In genomic region chr4:98473491-98473890, GRCm38 (mm10) we compare ENCODE assay signal across 11 mouse cellular contexts.
DNase-seq lines count a peak whose midpoint lies in the region; ATAC-seq lines count a peak whose summit lies in the region.
"Had no signal": no experiment of that assay in that cellular context is flagged by ENCODE, and none has a peak within 500 bp of the region (broad histone marks: within the 10 kb centered on the region; RNA-seq: fewer than 3 reads in every experiment).

No protein-coding gene starts in this region.

- no peak overlapping the region for H3K27ac ChIP-seq in kidney, embryonic 14.5 days (ENCODE audit: low read depth, low read length)
- H3K27ac ChIP-seq: embryonic facial prominence, embryonic 12.5 days; heart, embryonic 13.5 days had no signal

- H3K9ac ChIP-seq in kidney, embryonic 14.5 days (ENCODE audit: low read depth, low read length) = no peak overlapping the region
- H3K9ac ChIP-seq: embryonic facial prominence, embryonic 12.5 days; heart, embryonic 13.5 days had no signal

- H3K27me3 ChIP-seq in kidney, embryonic 14.5 days (ENCODE audit: control insufficient read depth, insufficient read depth, low read length) = no peaks in the 10 kb centered on the region
- H3K27me3 ChIP-seq: embryonic facial prominence, embryonic 12.5 days; heart, embryonic 13.5 days had no signal

- no peaks in the 10 kb centered on the region for H3K9me3 ChIP-seq in kidney, embryonic 14.5 days (ENCODE audit: control insufficient read depth, low read length)
- H3K9me3 ChIP-seq: embryonic facial prominence, embryonic 12.5 days; heart, embryonic 13.5 days had no signal

- no peak overlapping the region for H3K4me2 ChIP-seq in kidney, embryonic 14.5 days (replicated peaks; ENCODE audit: low read depth, low read length)
- H3K4me2 ChIP-seq: embryonic facial prominence, embryonic 12.5 days; heart, embryonic 13.5 days had no signal

- no peak for ATAC-seq in kidney, embryonic 14.5 days (ENCODE audit: low FRiP score, low TSS enrichment)

- WGBS in kidney, embryonic 14.5 days = 64% methylated on average over 3 of the region's 3 CpGs

- H3K4me3 ChIP-seq in kidney, embryonic 14.5 days (ENCODE audit: low read length) = no peak overlapping the region
- H3K4me3 ChIP-seq: embryonic facial prominence, embryonic 12.5 days; heart, embryonic 13.5 days had no signal

- no peaks in the 10 kb centered on the region for H3K4me1 ChIP-seq in kidney, embryonic 14.5 days (ENCODE audit: control insufficient read depth, insufficient read depth, low read length)

- peaks cover 5% of the 10 kb centered on the region; the same call in 1 of the 2 replicates for H3K36me3 ChIP-seq in kidney, embryonic 14.5 days (ENCODE audit: control insufficient read depth, insufficient read depth, low read length)
- H3K36me3 ChIP-seq: embryonic facial prominence, embryonic 12.5 days; heart, embryonic 13.5 days had no signal

- peak; percentile 53 for DNase-seq in kidney, adult 18-20 months
- peak; percentile 43 for DNase-seq in urinary bladder, postnatal 14 days (ENCODE audit: low spot score)
- no peak for DNase-seq in urinary bladder, postnatal 25 days (ENCODE audit: low spot score)
- DNase-seq in cerebellum, adult 9-11 months = peak; percentile 9
- no peak for DNase-seq in frontal cortex, postnatal 10 days (ENCODE audit: low spot score in 2 of 2)
- no peak for DNase-seq in spleen, postnatal 10 days (ENCODE audit: low spot score in 2 of 2)
- DNase-seq: right cerebral cortex, postnatal 25 days; thymus, adult 18-20 months had no signal

Comparison
In these comparisons a context has a peak if more than half of its experiments do, and no peak if none do; other contexts are left out.
1. DNase-seq: peak in kidney, adult 18-20 months (single experiment), urinary bladder, postnatal 14 days (single experiment) and cerebellum, adult 9-11 months (single experiment); none in urinary bladder, postnatal 25 days (single experiment), frontal cortex, postnatal 10 days (0 of 2) and spleen, postnatal 10 days (0 of 2).